Mouse (Mus musculus) ES-E14 (cell line): ENCODE results near the gene Tln1.

Source experiments
- CHD2 ChIP-seq: IDR thresholded peaks from 2 replicates; pipeline ENCODE4 v1.6.1; 2014; ENCODE audit warnings: mild to moderate bottlenecking, low read depth, low read length, inconsistent platforms
- HCFC1 ChIP-seq: IDR thresholded peaks from 2 replicates; pipeline ENCODE4 v1.6.1; 2012; ENCODE audit warnings: low read length, inconsistent platforms, borderline replicate concordance; ENCODE audit not compliant: insufficient read depth
- MAFK ChIP-seq: IDR thresholded peaks from 2 replicates; pipeline ENCODE4 v1.6.1; 2014; ENCODE audit warnings: mild to moderate bottlenecking, low read depth, low read length, inconsistent platforms; ENCODE audit not compliant: insufficient read depth
- ZC3H11A ChIP-seq: IDR thresholded peaks from 2 replicates; pipeline ENCODE4 v1.6.1; 2012; ENCODE audit warnings: low read depth, mild to moderate bottlenecking, inconsistent platforms, low read length, borderline replicate concordance
- ZNF384 ChIP-seq: IDR thresholded peaks from 2 replicates; pipeline ENCODE4 v1.6.1; 2012; ENCODE audit warnings: low read depth, low read length, inconsistent platforms

- TF ChIP-seq ZC3H11A (no peak), HCFC1 (no peak), MAFK (no peak), ZNF384 (no peak), CHD2 (no peak)
Observed at GRCm38 (mm10) chr4:43489611-43490010, 72.9 kb downstream of the Tln1 start.
